Mouse (Mus musculus) MEL (cell line): ENCODE results near the gene Als2cl. TPM values are rescaled to one million over a fixed set of nuclear protein-coding genes. Genes with fewer than 3 reads are reported as not detected.

Experiments
- DNase-seq: peaks from one replicate; pipeline ENCODE4 v3.0.0; 2011; ENCODE audit warnings: low read depth, low spot score
- H3K27ac ChIP-seq: 2 replicates; pipeline ENCODE4 v1.5.1; 2012; ENCODE audit warnings: low read depth, mild to moderate bottlenecking, control low read depth, low read length, moderate library complexity; ENCODE audit not compliant: control insufficient read depth
- H3K27me3 ChIP-seq, 2 experiments: fragments of 150-350 bp in 1 of 2; sonication (generic) in 1 of 2; 2 replicates each; pipeline ENCODE4 v1.6.1; 2012; ENCODE audit warnings: low read length in 2 of 2, mild to moderate bottlenecking in 2 of 2, improper control_type of control experiment in 1 of 2, moderate library complexity in 1 of 2; ENCODE audit not compliant: insufficient read depth in 2 of 2, control insufficient read depth in 1 of 2
- H3K36me3 ChIP-seq, 2 experiments: 2 replicates each; pipeline ENCODE4 v1.6.1; 2012 to 2014; ENCODE audit warnings: low read length in 2 of 2, improper control_type of control experiment in 1 of 2, inconsistent platforms in 1 of 2, mild to moderate bottlenecking in 1 of 2; ENCODE audit not compliant: insufficient read depth in 2 of 2, control insufficient read depth in 1 of 2
- H3K4me1 ChIP-seq, 2 experiments: fragments of 150-350 bp in 1 of 2; sonication (generic) in 1 of 2; 2 replicates each; pipeline ENCODE4 v1.6.1; 2012; ENCODE audit warnings: low read length in 2 of 2, improper control_type of control experiment in 1 of 2, mild to moderate bottlenecking in 1 of 2; ENCODE audit not compliant: insufficient read depth in 2 of 2, control insufficient read depth in 1 of 2
- H3K4me3 ChIP-seq, 2 experiments: fragments of 150-350 bp in 1 of 2; sonication (generic) in 1 of 2; 2 replicates each; pipeline ENCODE4 v1.5.1; 2012; ENCODE audit warnings: low read depth in 2 of 2, low read length in 2 of 2, mild to moderate bottlenecking in 2 of 2, moderate library complexity in 2 of 2, control low read depth in 1 of 2, improper control_type of control experiment in 1 of 2; ENCODE audit not compliant: control insufficient read depth in 1 of 2, insufficient read depth in 1 of 2
- H3K79me2 ChIP-seq: 2 replicates; pipeline ENCODE4 v1.6.1; 2012; ENCODE audit warnings: mild to moderate bottlenecking, low read length, moderate library complexity; ENCODE audit not compliant: control insufficient read depth, poor library complexity, insufficient read depth
- H3K9ac ChIP-seq: 2 replicates; pipeline ENCODE4 v1.6.1; 2012; ENCODE audit warnings: low read depth, mild to moderate bottlenecking, control low read depth, low read length, moderate library complexity; ENCODE audit not compliant: control insufficient read depth, poor library complexity, severe bottlenecking
- H3K9me3 ChIP-seq: fragments of 150-350 bp; sonication (generic); replicated peaks from 2 replicates; pipeline ENCODE4 v1.6.1; 2012; ENCODE audit warnings: mild to moderate bottlenecking, low read length, improper control_type of control experiment, moderate library complexity; ENCODE audit not compliant: insufficient read depth
- CHD2 ChIP-seq: IDR thresholded peaks from 2 replicates; pipeline ENCODE4 v1.6.1; 2011; ENCODE audit warnings: low read length, improper control_type of control experiment
- CTCF ChIP-seq, 3 experiments: IDR thresholded peaks in 2 of 3; conservative IDR thresholded peaks in 1 of 3; 2 replicates each; pipeline ENCODE4 v1.5.1; 2011 to 2012; ENCODE audit warnings: low read length in 3 of 3, low read depth in 2 of 3, mild to moderate bottlenecking in 2 of 3, improper control_type of control experiment in 1 of 3, inconsistent platforms in 1 of 3, mixed read lengths in 1 of 3, moderate library complexity in 1 of 3; ENCODE audit not compliant: control insufficient read depth in 1 of 3, insufficient read depth in 1 of 3, poor library complexity in 1 of 3, severe bottlenecking in 1 of 3
- E2F4 ChIP-seq: IDR thresholded peaks from 2 replicates; pipeline ENCODE4 v1.6.1; 2011; ENCODE audit warnings: low read depth, low read length, improper control_type of control experiment, borderline replicate concordance
- ELF1 ChIP-seq: IDR thresholded peaks from 2 replicates; pipeline ENCODE4 v1.6.1; 2014; ENCODE audit warnings: low read depth, mild to moderate bottlenecking, inconsistent platforms, low read length, improper control_type of control experiment, moderate library complexity
- ETS1 ChIP-seq: IDR thresholded peaks from 2 replicates; pipeline ENCODE4 v1.6.1; 2012; ENCODE audit warnings: low read depth, mild to moderate bottlenecking, inconsistent platforms, low read length, improper control_type of control experiment, moderate library complexity
- GABPA ChIP-seq: IDR thresholded peaks from 2 replicates; pipeline ENCODE4 v1.6.1; 2012; ENCODE audit warnings: low read depth, mild to moderate bottlenecking, inconsistent platforms, low read length, improper control_type of control experiment, moderate library complexity
- GATA1 ChIP-seq: IDR thresholded peaks from 2 replicates; pipeline ENCODE4 v1.6.1; 2011; ENCODE audit warnings: low read depth, low read length, improper control_type of control experiment
- HCFC1 ChIP-seq: IDR thresholded peaks from 2 replicates; pipeline ENCODE4 v1.6.1; 2012; ENCODE audit warnings: low read depth, mild to moderate bottlenecking, inconsistent platforms, low read length, improper control_type of control experiment, moderate library complexity
- KAT2A ChIP-seq: conservative IDR thresholded peaks from 2 replicates; pipeline ENCODE4 v1.6.1; 2012; ENCODE audit warnings: low read depth, low read length, improper control_type of control experiment, inconsistent platforms
- MAFK ChIP-seq: IDR thresholded peaks from 2 replicates; pipeline ENCODE4 v1.6.1; 2011; ENCODE audit warnings: low read depth, mild to moderate bottlenecking, low read length, improper control_type of control experiment, borderline replicate concordance
- MAX ChIP-seq: IDR thresholded peaks from 2 replicates; pipeline ENCODE4 v1.6.1; 2011; ENCODE audit warnings: low read length, improper control_type of control experiment
- MAZ ChIP-seq: IDR thresholded peaks from 2 replicates; pipeline ENCODE4 v1.6.1; 2012; ENCODE audit warnings: low read depth, mild to moderate bottlenecking, inconsistent platforms, low read length, improper control_type of control experiment
- MYC ChIP-seq: IDR thresholded peaks from 2 replicates; pipeline ENCODE4 v1.6.1; 2011; ENCODE audit warnings: low read depth, mild to moderate bottlenecking, low read length, improper control_type of control experiment, moderate library complexity
- NELFE ChIP-seq: IDR thresholded peaks from 2 replicates; pipeline ENCODE4 v1.6.1; 2011; ENCODE audit warnings: low read depth, low read length, improper control_type of control experiment
- NRF1 ChIP-seq: IDR thresholded peaks from 2 replicates; pipeline ENCODE4 v1.6.1; 2014; ENCODE audit warnings: low read depth, mild to moderate bottlenecking, inconsistent platforms, low read length, improper control_type of control experiment, moderate library complexity; ENCODE audit not compliant: poor library complexity, insufficient read depth, severe bottlenecking
- POLR2AphosphoS2 ChIP-seq: IDR thresholded peaks from 2 replicates; pipeline ENCODE4 v1.6.1; 2011; ENCODE audit warnings: low read length, improper control_type of control experiment
- POLR2AphosphoS5 ChIP-seq: IDR thresholded peaks from 2 replicates; pipeline ENCODE4 v1.6.1; 2012; ENCODE audit warnings: low read depth, borderline replicate concordance, mild to moderate bottlenecking, inconsistent platforms, low read length, moderate library complexity, mixed read lengths
- RAD21 ChIP-seq: IDR thresholded peaks from 2 replicates; pipeline ENCODE4 v1.6.1; 2011; ENCODE audit warnings: mild to moderate bottlenecking, low read depth, low read length, improper control_type of control experiment
- TAL1 ChIP-seq: IDR thresholded peaks from 2 replicates; pipeline ENCODE4 v1.6.1; 2012; ENCODE audit warnings: mild to moderate bottlenecking, inconsistent platforms, low read length, moderate library complexity, mixed read lengths
- TBP ChIP-seq: IDR thresholded peaks from 2 replicates; pipeline ENCODE4 v1.8.0; 2011; ENCODE audit warnings: low read depth, low read length, improper control_type of control experiment
- TCF12 ChIP-seq: IDR thresholded peaks from 2 replicates; pipeline ENCODE4 v1.6.1; 2014; ENCODE audit warnings: low read depth, mild to moderate bottlenecking, inconsistent platforms, low read length, improper control_type of control experiment, moderate library complexity
- USF2 ChIP-seq, 2 experiments: IDR thresholded peaks; 2 replicates each; pipeline ENCODE4 v1.6.1; 2011 to 2012; ENCODE audit warnings: improper control_type of control experiment in 2 of 2, low read length in 2 of 2, borderline replicate concordance in 1 of 2, inconsistent platforms in 1 of 2, low read depth in 1 of 2, mild to moderate bottlenecking in 1 of 2; ENCODE audit not compliant: insufficient read depth in 1 of 2
- ZC3H11A ChIP-seq: IDR thresholded peaks from 2 replicates; pipeline ENCODE4 v1.6.1; 2012; ENCODE audit warnings: low read depth, mild to moderate bottlenecking, inconsistent platforms, low read length, improper control_type of control experiment
- polyA plus RNA-seq, 2 experiments: library from polyadenylated mRNA; stranded (reverse) in 1 of 2; unstranded in 1 of 2; fragments of >175 nt in 1 of 2; fragments of >200 nt in 1 of 2; gene quantifications; 2 replicates each; pipeline versions ENCODE4 v1.2.1 to v1.2.4; 2012; ENCODE audit warnings: low replicate concordance in 2 of 2, low read depth in 1 of 2; ENCODE audit not compliant: insufficient read length in 2 of 2, insufficient read depth in 1 of 2, missing spikeins in 1 of 2
- total RNA-seq: library from RNA; depleted of rRNA; stranded (reverse); fragments of 300-350 nt; gene quantifications from 2 replicates; pipeline ENCODE4 v1.2.3, GENCODE M21; 2012

The Als2cl gene
- total and polyA plus RNA-seq, 3 experiments, result 0.21 TPM; not detected in 2

DNA sequence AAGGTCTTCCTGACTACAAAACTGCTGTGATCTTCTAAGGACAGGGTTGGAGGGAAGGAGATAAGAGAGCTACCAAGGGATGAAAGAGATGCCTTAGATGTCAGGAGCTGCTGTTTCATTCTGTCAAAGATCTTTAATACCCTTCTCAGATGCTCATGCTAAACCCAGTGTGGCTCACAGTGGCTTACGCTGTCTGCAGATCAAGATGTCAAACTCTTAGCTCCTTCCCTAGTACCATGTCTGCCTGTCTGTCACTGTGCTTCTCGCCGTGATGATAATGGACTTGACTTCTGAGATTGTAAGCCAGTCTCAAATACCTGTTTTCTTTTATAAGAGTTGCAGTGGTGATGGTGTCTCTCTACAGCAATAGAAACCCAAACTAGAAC is 29.0 kb downstream of the Als2cl start:
- H3K4me1 ChIP-seq, result no peaks in the 10 kb centered on the region
- no peak overlapping the region for H3K9ac ChIP-seq
- no peaks in the 10 kb centered on the region for H3K36me3 ChIP-seq
- H3K4me3 ChIP-seq, result no peak overlapping the region
- no peak for TF ChIP-seq CHD2
- TF ChIP-seq ETS1, result no peak
- TF ChIP-seq TBP, result no peak
- TF ChIP-seq ZC3H11A, result no peak
- TF ChIP-seq NRF1, result no peak
- no peak for TF ChIP-seq CTCF (IDR thresholded peaks at IDR 0.05 in 2 of 3, conservative IDR thresholded peaks at IDR 0.05 in 1 of 3; ENCODE audit: control insufficient read depth in 1 of 3, insufficient read depth in 1 of 3, low read depth in 2 of 3, low read length in 3 of 3, poor library complexity in 1 of 3, severe bottlenecking in 1 of 3)
- TF ChIP-seq POLR2AphosphoS2, result no peak
- no peak for TF ChIP-seq ELF1
- TF ChIP-seq MAX, result no peak
- H3K9me3 ChIP-seq, result no peaks in the 10 kb centered on the region
- H3K79me2 ChIP-seq, result no peaks in the 10 kb centered on the region
- no peak for DNase-seq
- H3K27ac ChIP-seq, result no peak overlapping the region
- no peaks in the 10 kb centered on the region for H3K27me3 ChIP-seq

- Histone ChIP-seq H3K9me3 (no peaks in the 10 kb centered on the region), H3K9ac (no peak overlapping the region), H3K79me2 (no peaks in the 10 kb centered on the region), H3K36me3 (no peaks in the 10 kb centered on the region), H3K4me1 (no peaks in the 10 kb centered on the region), H3K27me3 (no peaks in the 10 kb centered on the region), H3K4me3 (no peak overlapping the region), H3K27ac (no peak overlapping the region)
- DNase-seq, result no peak
- TF ChIP-seq MAX, result no peak
- no peak for TF ChIP-seq MAZ
- no peak for TF ChIP-seq ELF1
Measured at GRCm38 (mm10) chr9:110909371-110909967, 29.8 kb downstream of the Als2cl start.

GRCm38 (mm10) chr9:110914631-110915236 is 35.1 kb downstream of the Als2cl start:
- no peaks in the 10 kb centered on the region for H3K27me3 ChIP-seq
- TF ChIP-seq ELF1, result no peak
- no peak for TF ChIP-seq TCF12
- TF ChIP-seq MYC, result no peak
- no peak for TF ChIP-seq MAX
- TF ChIP-seq E2F4, result no peak
- TF ChIP-seq RAD21, result no peak
- TF ChIP-seq GATA1, result no peak
- TF ChIP-seq NELFE, result no peak
- no peak for TF ChIP-seq POLR2AphosphoS5
- TF ChIP-seq HCFC1, result no peak
- no peak for TF ChIP-seq MAFK
- no peak for TF ChIP-seq USF2 (IDR thresholded peaks at IDR 0.05; ENCODE audit: borderline replicate concordance in 1 of 2, insufficient read depth in 1 of 2, low read depth in 1 of 2, low read length in 2 of 2)
- no peak for TF ChIP-seq TAL1
- TF ChIP-seq GABPA, result no peak
- TF ChIP-seq KAT2A, result no peak

More at GRCm38 (mm10) chr9:110914631-110915236, 35.1 kb downstream of the Als2cl start:
- Histone ChIP-seq H3K27ac (no peak overlapping the region), H3K9me3 (no peaks in the 10 kb centered on the region), H3K9ac (no peak overlapping the region), H3K79me2 (no peaks in the 10 kb centered on the region), H3K4me3 (no peak overlapping the region), H3K36me3 (no peaks in the 10 kb centered on the region), H3K4me1 (no peaks in the 10 kb centered on the region)
- DNase-seq, result no peak
